Mouse (Mus musculus): ENCODE measurements around the gene Etfbkmt.

DNA sequence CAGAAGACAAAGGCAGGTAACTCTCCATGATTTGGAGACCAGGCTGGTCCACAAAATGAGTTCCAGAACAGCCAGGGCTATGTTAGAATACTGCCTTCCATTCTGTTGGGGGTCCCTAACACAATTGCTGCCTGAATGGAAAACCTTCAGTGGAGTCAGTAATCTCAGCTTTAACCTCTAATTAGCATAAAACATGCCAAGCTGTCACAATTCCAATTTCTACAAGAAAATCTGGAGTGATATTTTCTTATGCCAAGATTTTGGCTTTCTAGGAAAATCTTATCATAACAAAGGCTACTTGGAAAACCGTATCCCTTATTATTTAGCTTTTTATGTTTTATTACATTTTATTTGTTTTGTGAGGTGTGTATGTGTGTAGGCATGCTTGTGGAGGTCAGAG is 36.2 kb upstream of the Etfbkmt start:
- no peak for TF ChIP-seq CTCF (IDR thresholded peaks at IDR 0.05)
- no peak for TF ChIP-seq EP300 (IDR thresholded peaks at IDR 0.05)
